Mouse (Mus musculus) testis, adult 2 months (tissue): ENCODE data around the gene Hoxa4. TPM values are rescaled to one million over a fixed set of nuclear protein-coding genes. Genes with fewer than 3 reads are reported as not detected.

Source experiments
- H3K27ac ChIP-seq: fragments of 200-500 bp; 2 replicates; pipeline ENCODE4 v1.5.1; 2012; ENCODE audit warnings: low read depth, low read length; ENCODE audit not compliant: control insufficient read depth, insufficient read depth
- H3K27me3 ChIP-seq: fragments of 200-500 bp; 2 replicates; pipeline ENCODE4 v1.6.1; 2012; ENCODE audit warnings: mild to moderate bottlenecking, low read length, moderate library complexity; ENCODE audit not compliant: control insufficient read depth, insufficient read depth
- H3K36me3 ChIP-seq: fragments of 200-500 bp; 2 replicates; pipeline ENCODE4 v1.6.1; 2012; ENCODE audit warnings: mild to moderate bottlenecking, low read length; ENCODE audit not compliant: control insufficient read depth, insufficient read depth
- H3K4me1 ChIP-seq: fragments of 200-500 bp; 2 replicates; pipeline ENCODE4 v1.6.1; 2012; ENCODE audit warnings: low read length; ENCODE audit not compliant: control insufficient read depth, insufficient read depth
- H3K4me3 ChIP-seq: fragments of 200-500 bp; 2 replicates; pipeline ENCODE4 v1.5.1; 2012; ENCODE audit warnings: low read depth, mild to moderate bottlenecking, low read length, moderate library complexity, mixed read lengths; ENCODE audit not compliant: control insufficient read depth
- CTCF ChIP-seq: fragments of 200-500 bp; IDR thresholded peaks from 2 replicates; pipeline ENCODE4 v1.5.1; 2012; ENCODE audit warnings: low read depth, mild to moderate bottlenecking, inconsistent platforms, low read length, moderate library complexity; ENCODE audit not compliant: control insufficient read depth, insufficient read depth, insufficient replicate concordance
- POLR2A ChIP-seq: fragments of 200-500 bp; IDR thresholded peaks from 2 replicates; pipeline ENCODE4 v1.6.1; 2012; ENCODE audit warnings: low read depth, mild to moderate bottlenecking, inconsistent platforms, low read length, moderate library complexity; ENCODE audit not compliant: control insufficient read depth
- polyA plus RNA-seq: library from polyadenylated mRNA; depleted of rRNA; stranded (reverse); fragments of >200 nt; gene quantifications from 2 replicates; pipeline ENCODE4 v1.2.3, GENCODE M21; 2012

Hoxa4 gene
- polyA plus RNA-seq, 1 experiment: 65.3 TPM

DNA sequence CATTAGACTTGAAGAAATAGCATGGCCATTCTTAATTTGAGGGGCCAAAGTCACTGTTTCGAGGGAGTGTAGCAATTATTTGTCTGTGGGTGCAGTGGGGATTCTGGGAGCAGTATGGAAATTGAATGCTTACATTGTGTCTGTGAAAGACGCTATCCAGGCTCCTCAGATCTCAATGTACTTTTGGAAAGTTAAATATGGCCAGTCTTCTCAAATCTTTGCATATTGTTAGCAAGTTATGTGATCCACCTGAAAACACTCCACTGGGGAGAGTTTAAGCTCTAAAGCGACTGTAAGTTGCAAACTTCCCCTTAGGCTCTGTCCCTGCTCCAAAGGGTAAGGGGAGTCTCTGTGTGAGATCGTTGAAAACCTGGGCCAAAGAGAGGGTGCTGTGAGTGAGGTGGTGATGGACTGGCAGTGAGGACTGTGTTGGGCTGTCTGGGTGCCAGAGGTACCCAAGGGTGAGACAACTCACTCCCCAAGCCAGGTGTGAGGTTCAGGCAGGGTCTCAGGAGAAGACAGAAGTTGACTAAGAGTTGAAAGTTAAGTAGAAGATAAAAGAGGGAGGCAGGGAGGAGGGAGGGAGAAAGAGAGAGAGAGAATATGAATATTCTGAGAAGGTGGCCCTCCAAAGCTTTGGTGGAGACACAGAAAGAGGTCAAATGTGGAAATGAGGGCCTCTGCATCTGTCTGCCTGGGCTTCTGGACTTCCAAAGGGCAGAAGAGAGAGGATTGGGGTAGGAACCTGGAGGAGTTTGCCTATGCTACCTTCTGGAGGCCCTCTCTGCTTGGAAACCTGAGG is 15.5 kb upstream of the Hoxa4 start:
- TF ChIP-seq POLR2A: no peak
- TF ChIP-seq CTCF: no peak
- H3K4me3 ChIP-seq: no peak overlapping the region
- peaks cover 18% of the 10 kb centered on the region for H3K27me3 ChIP-seq
- no peaks in the 10 kb centered on the region for H3K36me3 ChIP-seq
- H3K27ac ChIP-seq: no peak overlapping the region
- peaks cover 26% of the 10 kb centered on the region for H3K4me1 ChIP-seq

DNA sequence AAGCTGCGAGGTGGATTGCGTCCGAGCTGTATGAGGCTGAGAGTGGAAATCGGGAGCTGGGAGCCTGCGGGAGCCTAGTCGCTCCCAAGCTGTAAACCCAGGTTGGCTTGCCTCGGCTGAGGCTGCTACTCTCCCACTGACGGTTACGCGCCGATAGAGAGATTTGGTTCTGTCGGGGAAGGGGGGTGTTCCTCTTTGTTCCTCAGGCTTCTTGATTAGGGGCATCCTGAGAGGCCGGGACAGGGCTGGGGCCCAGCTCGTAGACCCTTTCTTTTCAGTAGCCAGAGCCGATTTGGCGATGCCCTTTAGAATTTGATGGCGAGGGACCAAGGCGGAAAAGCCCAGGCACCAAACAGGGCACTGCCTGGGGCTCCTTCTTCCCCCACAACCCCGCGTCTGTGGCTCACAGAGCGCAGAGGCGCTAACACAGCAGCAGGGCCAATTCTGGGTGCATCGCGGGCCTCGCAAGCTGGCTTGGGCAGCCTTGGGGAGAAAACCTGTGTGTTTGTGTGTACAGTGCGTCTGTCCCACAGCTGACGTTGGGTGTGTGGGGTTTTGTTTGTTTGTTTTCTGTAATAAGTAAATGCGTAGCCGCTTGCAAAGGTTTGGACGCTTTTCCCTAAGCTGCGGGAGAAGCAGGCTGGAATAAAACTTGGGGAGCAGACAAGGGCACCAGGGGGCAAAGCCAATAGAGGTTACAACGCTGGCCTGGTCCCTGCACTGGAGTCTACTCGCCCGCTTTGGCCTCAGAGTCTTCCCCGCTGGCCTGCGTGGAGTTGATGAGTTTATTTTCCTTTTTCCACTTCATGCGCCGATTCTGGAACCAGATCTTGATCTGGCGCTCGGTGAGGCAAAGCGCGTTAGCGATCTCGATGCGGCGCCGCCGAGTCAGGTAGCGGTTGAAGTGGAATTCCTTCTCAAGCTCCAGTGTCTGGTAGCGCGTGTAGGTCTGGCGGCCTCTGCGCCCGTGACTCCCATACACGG is 14.4 kb upstream of the Hoxa4 start:
- Histone ChIP-seq H3K4me3 (no peak overlapping the region), H3K27me3 (peaks cover 16% of the 10 kb centered on the region), H3K4me1 (peaks cover 26% of the 10 kb centered on the region), H3K36me3 (no peaks in the 10 kb centered on the region), H3K27ac (no peak overlapping the region)
- TF ChIP-seq POLR2A (no peak), CTCF (no peak)

DNA sequence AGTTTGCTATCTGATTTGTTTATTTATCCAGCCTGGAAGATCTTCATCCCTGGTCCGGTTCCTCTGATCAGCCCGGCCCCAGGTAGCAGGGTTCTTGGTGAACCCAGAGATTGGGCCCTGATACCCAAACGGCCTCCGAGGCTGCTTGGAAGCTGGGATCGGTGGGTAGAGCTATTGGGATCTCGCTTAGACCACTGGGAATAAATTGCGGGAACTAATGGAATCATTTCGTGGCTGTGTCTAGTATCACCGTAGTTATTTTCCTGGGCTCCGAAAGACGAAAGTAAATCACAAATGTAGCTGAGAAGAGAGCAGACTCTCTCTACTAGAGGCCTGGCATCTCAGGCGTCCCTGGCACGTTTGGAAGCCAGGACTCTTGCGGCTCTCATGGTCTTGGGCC is 13.7 kb upstream of the Hoxa4 start:
- H3K4me3 ChIP-seq: no peak overlapping the region
- peaks cover 16% of the 10 kb centered on the region for H3K27me3 ChIP-seq
- no peak for TF ChIP-seq POLR2A
- no peak for TF ChIP-seq CTCF
- H3K4me1 ChIP-seq: peaks cover 26% of the 10 kb centered on the region
- H3K36me3 ChIP-seq: no peaks in the 10 kb centered on the region
- H3K27ac ChIP-seq: no peak overlapping the region

DNA sequence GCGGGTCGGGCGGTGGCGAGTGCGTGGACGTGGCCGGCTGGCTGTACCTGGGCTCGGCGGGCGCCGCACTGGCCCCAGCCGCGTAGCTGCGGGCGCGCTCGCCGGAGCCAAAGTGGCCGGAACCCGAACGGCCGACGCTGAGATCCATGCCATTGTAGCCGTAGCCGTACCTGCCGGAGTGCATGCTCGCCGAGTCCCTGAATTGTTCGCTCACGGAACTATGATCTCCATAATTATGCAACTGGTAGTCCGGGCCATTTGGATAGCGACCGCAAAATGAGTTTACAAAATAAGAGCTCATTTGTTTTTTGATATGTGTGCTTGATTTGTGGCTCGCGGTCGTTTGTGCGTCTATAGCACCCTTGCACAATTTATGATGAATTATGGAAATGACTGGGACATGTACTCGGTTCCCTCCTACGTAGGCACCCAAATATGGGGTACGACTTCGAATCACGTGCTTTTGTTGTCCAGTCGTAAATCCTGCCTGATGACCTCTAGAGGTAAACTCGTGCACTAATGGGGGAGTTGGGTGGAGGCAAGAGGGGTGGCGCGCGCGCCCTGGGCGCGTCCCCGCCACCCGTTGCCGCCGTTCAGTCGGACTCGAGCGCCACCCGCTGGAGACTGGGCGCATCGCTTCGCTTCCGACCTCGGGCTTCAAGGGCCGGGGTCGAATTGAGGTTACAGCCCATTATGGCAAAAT is 12.6 kb upstream of the Hoxa4 start, which contains the start of gene Hoxa5:
Gene Hoxa5 (minus strand): TSS at position 538 of the 703 bp plus-strand sequence.
- TF ChIP-seq POLR2A (no peak), CTCF (peak; percentile 78; the same call in 1 of the 2 replicates)
- Histone ChIP-seq H3K4me3 (peak within 1 kb of the TSS; percentile 70), H3K27ac (no peak within 1 kb of the TSS), H3K27me3 (peaks cover 19% of the 10 kb centered on the region), H3K4me1 (peaks cover 26% of the 10 kb centered on the region), H3K36me3 (no peaks in the 10 kb centered on the region)

DNA sequence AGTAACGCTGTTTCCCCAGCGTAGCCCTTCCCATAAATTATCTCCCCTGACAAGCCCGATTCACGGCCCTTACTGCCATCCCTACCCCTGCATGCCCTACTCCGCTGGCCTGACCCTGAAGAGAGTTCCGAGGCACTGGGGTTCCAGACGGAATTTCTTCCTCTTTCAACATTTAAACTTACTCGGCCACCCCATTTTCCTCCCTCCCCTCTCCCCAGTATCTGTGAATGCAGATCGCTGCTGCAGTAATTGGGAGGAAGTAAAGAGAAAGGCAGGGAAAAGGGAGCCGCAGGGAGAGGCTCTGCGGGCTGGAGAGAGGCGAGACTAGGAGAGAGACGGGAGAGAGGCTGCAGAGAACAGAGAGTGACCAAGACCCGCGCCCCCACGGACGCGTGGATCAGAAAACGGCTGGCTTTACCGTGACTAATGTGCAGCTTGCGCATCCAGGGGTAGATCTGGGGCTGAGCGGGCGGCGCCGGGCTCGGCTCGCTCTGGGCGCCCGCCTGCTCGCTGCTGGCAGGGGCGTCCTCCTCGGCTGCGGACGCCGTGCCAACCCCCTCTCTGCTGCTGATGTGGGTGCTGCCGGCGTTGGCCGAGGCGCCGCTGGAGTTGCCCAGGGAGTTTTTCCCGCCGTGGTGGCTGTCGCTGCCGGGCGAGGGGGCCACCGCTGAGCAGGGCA is 12.0 kb upstream of the Hoxa4 start:
- Histone ChIP-seq H3K27me3 (peaks cover 19% of the 10 kb centered on the region), H3K4me3 (peak overlapping the region; percentile 70), H3K4me1 (peaks cover 24% of the 10 kb centered on the region), H3K27ac (no peak overlapping the region), H3K36me3 (no peaks in the 10 kb centered on the region)
- no peak for TF ChIP-seq CTCF
- TF ChIP-seq POLR2A: no peak

DNA sequence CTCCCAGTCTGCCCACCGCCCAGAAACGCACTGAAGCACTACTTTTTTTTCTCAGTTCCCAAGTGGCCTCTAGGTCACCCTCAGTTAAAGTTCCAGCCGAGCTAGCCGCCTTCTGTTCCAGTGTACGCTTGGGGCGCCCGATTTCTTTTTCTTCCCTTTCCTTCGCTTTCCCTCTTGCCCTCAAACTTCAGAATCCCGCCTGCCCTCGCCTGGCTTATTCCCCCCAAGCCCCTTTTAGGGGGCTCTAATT is 11.5 kb upstream of the Hoxa4 start:
- Histone ChIP-seq H3K4me1 (peaks cover 24% of the 10 kb centered on the region), H3K36me3 (no peaks in the 10 kb centered on the region), H3K27ac (no peak overlapping the region), H3K4me3 (no peak overlapping the region; the same call in 1 of the 2 replicates), H3K27me3 (peaks cover 19% of the 10 kb centered on the region)
- TF ChIP-seq POLR2A: no peak
- TF ChIP-seq CTCF: no peak
